Mouse (Mus musculus): ENCODE results near the gene Vstm5. TPM values are rescaled to one million over a fixed set of nuclear protein-coding genes. Genes with fewer than 3 reads are reported as not detected.

Gene Vstm5
- total RNA-seq, 1 experiment, result 2.9 TPM

DNA sequence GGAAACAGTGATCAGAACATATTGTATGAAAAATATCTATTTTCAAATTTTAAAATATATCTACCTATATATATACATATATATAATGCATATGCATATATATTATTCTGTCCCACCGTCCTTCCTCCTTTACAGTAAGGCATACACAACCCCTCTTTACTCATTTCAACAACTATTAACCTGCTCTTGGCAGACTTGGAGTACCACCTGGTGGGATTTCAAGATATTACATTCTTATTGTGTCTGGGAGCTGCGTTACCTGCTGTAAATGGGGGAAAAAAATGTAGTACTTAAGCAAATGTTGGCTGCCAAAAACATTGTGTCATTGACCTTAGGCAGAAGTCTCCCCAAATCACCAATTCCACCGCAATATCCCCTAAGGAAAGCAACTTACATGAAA is 27.0 kb upstream of the Vstm5 start:
- Histone ChIP-seq H3K4me3 (ENCODE audit: insufficient read depth in 1 of 2, low read depth in 1 of 2, low read length in 2 of 2, poor library complexity in 1 of 2, severe bottlenecking in 1 of 2) (no peak overlapping the region), H3K27ac (ENCODE audit: insufficient read depth, low read depth, low read length, poor library complexity, severe bottlenecking) (no peak overlapping the region), H3K9me3 (ENCODE audit: control insufficient read depth, insufficient read depth, low read depth, low read length) (no peaks in the 10 kb centered on the region), H3K36me3 (ENCODE audit: control insufficient read depth, insufficient read depth, low read length, poor library complexity, severe bottlenecking) (no peaks in the 10 kb centered on the region), H3K9ac (ENCODE audit: insufficient read depth, low read depth, low read length, poor library complexity, severe bottlenecking) (no peak overlapping the region), H3K4me1 (ENCODE audit: control insufficient read depth in 2 of 2, insufficient read depth in 2 of 2, low read length in 2 of 2, poor library complexity in 1 of 2) (no peaks in the 10 kb centered on the region)
- no peak for DNase-seq (ENCODE audit: low read depth, low spot score)
- in situ Hi-C loops (cut with MboI; ENCODE audit: low sequenced_read_pairs in 2 of 2, unreplicated experiment in 2 of 2), result no loop called here
- no peak for TF ChIP-seq MAFK (IDR thresholded peaks at IDR 0.05; ENCODE audit: insufficient read depth, low read depth, low read length)
- TF ChIP-seq HCFC1 (IDR thresholded peaks at IDR 0.05; ENCODE audit: borderline replicate concordance, insufficient read depth, low read length), result no peak
- no peak for TF ChIP-seq ZNF384 (IDR thresholded peaks at IDR 0.05; ENCODE audit: low read depth, low read length)
- no peak for TF ChIP-seq ZC3H11A (IDR thresholded peaks at IDR 0.05; ENCODE audit: borderline replicate concordance, low read depth, low read length)
- TF ChIP-seq CHD2 (IDR thresholded peaks at IDR 0.05; ENCODE audit: low read depth, low read length), result no peak

- no peak overlapping the region for H3K4me3 ChIP-seq (ENCODE audit: insufficient read depth in 1 of 2, low read depth in 1 of 2, low read length in 2 of 2, poor library complexity in 1 of 2, severe bottlenecking in 1 of 2)
- H3K27ac ChIP-seq (ENCODE audit: insufficient read depth, low read depth, low read length, poor library complexity, severe bottlenecking), result no peak overlapping the region
- in situ Hi-C loops (cut with MboI; ENCODE audit: low sequenced_read_pairs in 2 of 2, unreplicated experiment in 2 of 2), result no loop called here
- H3K36me3 ChIP-seq (ENCODE audit: control insufficient read depth, insufficient read depth, low read length, poor library complexity, severe bottlenecking), result no peaks in the 10 kb centered on the region
- TF ChIP-seq MAFK (IDR thresholded peaks at IDR 0.05; ENCODE audit: insufficient read depth, low read depth, low read length) (no peak), HCFC1 (IDR thresholded peaks at IDR 0.05; ENCODE audit: borderline replicate concordance, insufficient read depth, low read length) (no peak), CHD2 (IDR thresholded peaks at IDR 0.05; ENCODE audit: low read depth, low read length) (no peak), ZC3H11A (IDR thresholded peaks at IDR 0.05; ENCODE audit: borderline replicate concordance, low read depth, low read length) (no peak), ZNF384 (IDR thresholded peaks at IDR 0.05; ENCODE audit: low read depth, low read length) (no peak)
- H3K9me3 ChIP-seq (ENCODE audit: control insufficient read depth, insufficient read depth, low read depth, low read length), result no peaks in the 10 kb centered on the region
- H3K9ac ChIP-seq (ENCODE audit: insufficient read depth, low read depth, low read length, poor library complexity, severe bottlenecking), result no peak overlapping the region
- H3K4me1 ChIP-seq (ENCODE audit: control insufficient read depth in 2 of 2, insufficient read depth in 2 of 2, low read length in 2 of 2, poor library complexity in 1 of 2), result no peaks in the 10 kb centered on the region
- DNase-seq (ENCODE audit: low read depth, low spot score), result no peak
Observed at GRCm38 (mm10) chr9:15213695-15214094, 25.1 kb upstream of the Vstm5 start.

DNA sequence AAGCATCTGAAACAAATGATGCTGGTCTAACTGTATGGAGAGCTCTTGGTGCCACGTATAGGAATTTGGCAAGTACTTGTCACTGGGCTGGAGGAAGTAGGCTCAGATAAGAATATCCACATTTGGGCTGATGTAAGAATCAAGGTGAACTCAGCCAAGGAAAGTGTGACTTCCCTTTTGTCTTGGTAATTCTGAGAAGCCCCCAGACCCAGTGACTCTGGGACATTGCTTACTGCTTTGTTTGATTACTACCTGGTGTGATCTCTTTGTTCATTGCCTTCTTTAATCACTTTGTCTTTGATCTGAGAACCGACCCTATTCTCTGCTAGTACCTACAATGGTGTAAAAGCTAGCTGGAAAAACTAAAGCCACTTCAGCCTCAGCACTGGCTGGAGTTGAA is 13.9 kb upstream of the Vstm5 start:
- Histone ChIP-seq H3K4me3 (ENCODE audit: insufficient read depth in 1 of 2, low read depth in 1 of 2, low read length in 2 of 2, poor library complexity in 1 of 2, severe bottlenecking in 1 of 2) (no peak overlapping the region), H3K27ac (ENCODE audit: insufficient read depth, low read depth, low read length, poor library complexity, severe bottlenecking) (no peak overlapping the region), H3K36me3 (ENCODE audit: control insufficient read depth, insufficient read depth, low read length, poor library complexity, severe bottlenecking) (peaks cover 2% of the 10 kb centered on the region; the same call in 1 of the 2 replicates), H3K9ac (ENCODE audit: insufficient read depth, low read depth, low read length, poor library complexity, severe bottlenecking) (no peak overlapping the region), H3K4me1 (ENCODE audit: control insufficient read depth in 2 of 2, insufficient read depth in 2 of 2, low read length in 2 of 2, poor library complexity in 1 of 2) (no peaks in the 10 kb centered on the region), H3K9me3 (ENCODE audit: control insufficient read depth, insufficient read depth, low read depth, low read length) (peaks cover 5% of the 10 kb centered on the region; the same call in 1 of the 2 replicates)
- in situ Hi-C loops (cut with MboI; ENCODE audit: low sequenced_read_pairs in 2 of 2, unreplicated experiment in 2 of 2), result no loop called here
- no peak for DNase-seq (ENCODE audit: low read depth, low spot score)
- no peak for TF ChIP-seq HCFC1 (IDR thresholded peaks at IDR 0.05; ENCODE audit: borderline replicate concordance, insufficient read depth, low read length)
- TF ChIP-seq MAFK (IDR thresholded peaks at IDR 0.05; ENCODE audit: insufficient read depth, low read depth, low read length), result no peak
- no peak for TF ChIP-seq ZC3H11A (IDR thresholded peaks at IDR 0.05; ENCODE audit: borderline replicate concordance, low read depth, low read length)
- no peak for TF ChIP-seq CHD2 (IDR thresholded peaks at IDR 0.05; ENCODE audit: low read depth, low read length)
- no peak for TF ChIP-seq ZNF384 (IDR thresholded peaks at IDR 0.05; ENCODE audit: low read depth, low read length)

DNA sequence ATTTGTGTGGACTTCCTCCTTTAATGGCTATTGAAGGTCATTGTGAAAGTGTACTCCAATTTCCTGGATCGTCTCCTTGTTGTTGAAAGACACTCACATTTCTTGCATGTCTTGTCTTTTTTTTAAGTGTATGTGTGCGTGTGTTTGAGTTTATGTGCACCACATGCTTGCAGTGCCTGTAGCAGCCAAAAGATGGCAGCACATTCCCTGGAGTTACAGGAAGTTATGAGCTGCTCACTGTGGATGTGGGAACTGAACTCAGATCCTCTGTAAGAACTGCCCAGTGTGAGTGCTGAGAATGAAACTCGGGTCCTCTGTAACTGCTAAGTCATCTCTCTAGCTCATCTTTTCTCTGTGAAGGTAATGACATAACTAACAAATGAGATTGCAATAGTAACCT is 6.4 kb upstream of the Vstm5 start:
- H3K9ac ChIP-seq (ENCODE audit: insufficient read depth, low read depth, low read length, poor library complexity, severe bottlenecking), result no peak overlapping the region
- in situ Hi-C loops (cut with MboI; ENCODE audit: low sequenced_read_pairs in 2 of 2, unreplicated experiment in 2 of 2), result no loop called here
- no peak for DNase-seq (ENCODE audit: low read depth, low spot score)
- no peaks in the 10 kb centered on the region for H3K9me3 ChIP-seq (ENCODE audit: control insufficient read depth, insufficient read depth, low read depth, low read length)
- H3K4me1 ChIP-seq (ENCODE audit: control insufficient read depth in 2 of 2, insufficient read depth in 2 of 2, low read length in 2 of 2, poor library complexity in 1 of 2), result peaks cover under 1 to 3% of the 10 kb centered on the region in 2 experiments
- TF ChIP-seq CHD2 (IDR thresholded peaks at IDR 0.05; ENCODE audit: low read depth, low read length), result no peak
- no peak for TF ChIP-seq ZNF384 (IDR thresholded peaks at IDR 0.05; ENCODE audit: low read depth, low read length)
- TF ChIP-seq ZC3H11A (IDR thresholded peaks at IDR 0.05; ENCODE audit: borderline replicate concordance, low read depth, low read length), result no peak
- TF ChIP-seq HCFC1 (IDR thresholded peaks at IDR 0.05; ENCODE audit: borderline replicate concordance, insufficient read depth, low read length), result no peak
- TF ChIP-seq MAFK (IDR thresholded peaks at IDR 0.05; ENCODE audit: insufficient read depth, low read depth, low read length), result no peak
- H3K4me3 ChIP-seq (ENCODE audit: insufficient read depth in 1 of 2, low read depth in 1 of 2, low read length in 2 of 2, poor library complexity in 1 of 2, severe bottlenecking in 1 of 2), result no peak overlapping the region
- no peak overlapping the region for H3K27ac ChIP-seq (ENCODE audit: insufficient read depth, low read depth, low read length, poor library complexity, severe bottlenecking)
- H3K36me3 ChIP-seq (ENCODE audit: control insufficient read depth, insufficient read depth, low read length, poor library complexity, severe bottlenecking), result peaks cover 2% of the 10 kb centered on the region; the same call in 1 of the 2 replicates

DNA sequence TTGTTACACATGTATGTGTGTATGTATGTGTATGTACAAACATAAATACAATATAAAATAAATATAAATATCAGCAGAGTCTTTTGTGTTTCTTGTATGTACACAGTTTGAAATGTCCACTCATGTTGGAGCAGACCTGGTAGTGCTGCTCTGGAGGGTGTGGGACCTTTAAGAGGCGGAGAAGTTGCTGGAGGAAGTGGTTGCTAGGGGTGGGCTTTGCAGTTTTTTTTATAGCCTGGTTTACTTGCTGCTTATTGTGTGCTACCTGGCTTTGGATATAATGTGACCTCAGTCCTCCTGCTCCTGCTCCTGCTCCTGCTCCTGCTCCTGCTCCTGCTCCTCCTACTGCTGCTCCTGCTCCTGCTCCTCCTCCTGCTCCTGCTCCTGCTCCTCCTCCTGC is 5.2 kb upstream of the Vstm5 start:
- in situ Hi-C loops (cut with MboI; ENCODE audit: low sequenced_read_pairs in 2 of 2, unreplicated experiment in 2 of 2), result no loop called here
- H3K27ac ChIP-seq (ENCODE audit: insufficient read depth, low read depth, low read length, poor library complexity, severe bottlenecking), result no peak overlapping the region

More for the DNA sequence above, 5.2 kb upstream of the Vstm5 start:
- H3K9ac ChIP-seq (ENCODE audit: insufficient read depth, low read depth, low read length, poor library complexity, severe bottlenecking), result no peak overlapping the region
- no peak for DNase-seq (ENCODE audit: low read depth, low spot score)
- H3K4me1 ChIP-seq (ENCODE audit: control insufficient read depth in 2 of 2, insufficient read depth in 2 of 2, low read length in 2 of 2, poor library complexity in 1 of 2), result peaks cover 3 to 15% of the 10 kb centered on the region in 2 experiments
- H3K9me3 ChIP-seq (ENCODE audit: control insufficient read depth, insufficient read depth, low read depth, low read length), result no peaks in the 10 kb centered on the region
- no peak overlapping the region for H3K4me3 ChIP-seq (ENCODE audit: insufficient read depth in 1 of 2, low read depth in 1 of 2, low read length in 2 of 2, poor library complexity in 1 of 2, severe bottlenecking in 1 of 2)
- no peak for TF ChIP-seq CHD2 (IDR thresholded peaks at IDR 0.05; ENCODE audit: low read depth, low read length)
- TF ChIP-seq ZNF384 (IDR thresholded peaks at IDR 0.05; ENCODE audit: low read depth, low read length), result no peak
- no peak for TF ChIP-seq MAFK (IDR thresholded peaks at IDR 0.05; ENCODE audit: insufficient read depth, low read depth, low read length)
- TF ChIP-seq ZC3H11A (IDR thresholded peaks at IDR 0.05; ENCODE audit: borderline replicate concordance, low read depth, low read length), result no peak
- TF ChIP-seq HCFC1 (IDR thresholded peaks at IDR 0.05; ENCODE audit: borderline replicate concordance, insufficient read depth, low read length), result no peak
- no peaks in the 10 kb centered on the region for H3K36me3 ChIP-seq (ENCODE audit: control insufficient read depth, insufficient read depth, low read length, poor library complexity, severe bottlenecking)

Measured in ES-E14 (cell line).